Mouse (Mus musculus) embryo, embryonic 11.5 days (tissue): Measurements from ENCODE around the gene Epn3.
A peak's percentile ranks its signal among the peaks of the same experiment; 100 is the strongest.

Experiments used
- DNase-seq: peaks from one replicate; pipeline ENCODE4 v3.0.0-alpha.2; 2012; ENCODE audit warnings: low read depth, low spot score

Epn3 gene

DNA sequence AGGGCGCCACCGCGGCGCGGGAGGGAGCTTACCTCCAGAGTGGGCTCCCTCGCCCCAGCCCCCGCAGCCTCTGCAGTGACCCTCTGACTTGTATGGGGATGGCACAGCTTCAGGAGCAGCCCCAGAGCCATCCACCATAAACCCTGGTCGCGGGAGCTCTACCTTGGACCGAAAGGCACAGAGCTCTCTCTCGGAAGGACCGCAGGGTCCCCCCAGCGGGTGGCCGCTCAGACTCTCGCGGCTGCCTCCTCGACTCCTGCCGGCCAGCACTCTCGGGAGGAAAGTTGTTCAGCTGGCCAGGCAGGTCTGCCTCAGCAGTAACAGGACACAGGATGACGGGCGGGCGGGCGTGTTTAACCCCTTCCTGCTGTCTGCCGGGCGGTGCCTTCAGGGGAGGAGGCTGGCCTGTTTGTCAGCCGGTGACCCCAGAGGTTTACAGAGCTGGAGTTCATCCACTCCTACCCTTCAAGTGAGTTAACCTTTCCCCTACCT lies at the start of gene Epn3:
TSS of gene Epn3 (minus strand) at position 314 of the 492 bp plus-strand sequence.
- DNase-seq, result no peak

GRCm38 (mm10) chr11:94548888-94549690 lies 49.3 kb upstream of the Epn3 start, which contains the start of gene Rsad1:
Gene Rsad1 (minus strand): TSS chr11:94549255.
- DNase-seq, result peak; percentile 89

DNA sequence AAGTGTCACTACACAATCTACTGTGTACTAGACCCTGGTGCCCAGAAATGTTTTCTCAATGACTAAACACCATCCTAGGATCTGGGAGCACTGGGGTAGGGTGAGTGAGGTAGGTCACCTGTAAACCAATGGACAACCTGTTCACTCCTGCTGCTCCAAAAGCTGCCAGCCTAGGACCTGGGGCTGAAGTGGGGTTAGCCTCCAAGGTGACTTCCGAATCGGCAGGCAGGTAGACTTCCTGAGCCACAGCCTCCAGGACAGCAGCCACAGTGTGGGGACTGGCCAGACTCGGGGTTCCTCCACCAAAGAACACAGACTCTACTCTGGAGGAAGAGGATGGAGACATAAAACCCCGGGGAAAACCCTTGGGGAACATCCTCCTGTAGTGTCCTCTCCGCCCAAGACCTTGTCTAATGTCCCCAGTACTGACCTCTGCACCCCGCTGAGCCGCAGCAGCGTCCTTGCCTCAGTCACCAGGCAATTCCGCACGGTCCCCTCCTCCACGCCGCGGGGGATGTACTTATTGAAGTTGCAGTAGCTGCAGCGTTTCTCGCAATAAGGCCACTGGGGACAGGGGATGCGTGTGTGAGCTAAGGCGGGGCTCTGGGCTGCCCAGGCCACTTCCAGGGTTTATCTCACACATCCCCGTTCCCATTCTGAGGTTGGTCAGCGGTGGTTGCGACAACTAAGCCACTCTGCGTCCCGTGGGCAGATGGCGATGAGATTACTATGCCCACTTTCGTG lies 48.4 kb upstream of the Epn3 start:
- no peak for DNase-seq

DNA sequence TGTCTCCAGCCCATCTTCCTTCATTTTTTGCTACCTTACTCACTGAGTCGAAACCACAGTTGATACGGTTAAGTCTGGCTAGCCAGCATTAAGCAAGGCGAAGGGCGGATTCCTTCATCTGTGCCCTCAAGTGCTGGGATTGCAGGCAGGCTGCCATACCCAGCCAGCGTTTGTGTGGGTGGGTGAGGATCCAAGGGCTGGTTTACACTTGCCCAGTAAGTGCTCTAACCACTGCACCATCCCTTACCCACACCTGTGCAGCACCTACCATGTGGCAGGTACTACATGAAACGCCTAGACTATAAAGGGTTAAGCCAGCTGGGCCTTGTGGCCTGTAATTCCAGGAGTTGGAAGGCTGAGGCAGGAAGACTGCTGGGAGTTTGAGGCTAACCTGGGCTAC lies 47.5 kb upstream of the Epn3 start:
- no peak for DNase-seq

- DNase-seq, result no peak
Measured at GRCm38 (mm10) chr11:94546381-94546780, 46.6 kb upstream of the Epn3 start.

DNA sequence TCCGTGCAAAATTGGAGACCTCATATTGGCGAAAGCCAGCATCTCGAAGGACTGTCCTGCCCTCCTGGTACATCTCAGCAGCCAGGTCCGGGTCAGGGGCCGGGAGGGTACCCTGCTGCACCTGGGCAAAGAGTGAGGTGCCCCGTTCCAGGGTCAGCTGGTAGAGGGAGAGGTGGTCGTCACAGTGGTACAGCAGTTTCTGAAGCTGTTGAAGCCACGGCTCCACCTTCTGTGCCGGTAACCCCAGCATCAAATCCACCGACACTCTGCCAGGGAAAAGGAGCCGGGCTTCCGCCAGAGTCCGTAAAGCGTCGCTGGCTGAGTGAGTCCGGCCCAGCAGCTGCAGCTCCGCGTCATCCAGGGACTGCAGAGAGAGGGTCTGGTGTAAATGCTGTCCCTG lies 44.6 kb upstream of the Epn3 start:
- DNase-seq, result no peak

DNA sequence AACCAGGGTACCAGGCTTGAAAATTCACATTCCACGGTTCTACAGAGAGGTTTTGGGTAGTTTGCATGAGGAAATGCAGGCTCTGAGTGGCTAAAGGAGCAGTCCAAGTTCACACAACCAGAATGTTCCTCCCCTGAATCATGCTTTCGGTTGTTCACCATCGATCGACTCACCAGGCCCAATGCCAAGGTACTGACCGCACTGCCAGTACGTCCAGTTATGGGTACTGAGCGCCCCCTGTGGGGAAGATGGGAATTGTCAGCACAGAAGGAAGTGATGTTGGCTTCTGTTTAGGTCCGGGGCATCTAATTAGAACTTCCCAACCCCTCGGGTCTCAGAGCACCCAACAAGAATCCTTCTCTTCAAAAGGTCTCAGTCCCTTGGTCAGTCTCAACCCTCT lies 44.2 kb upstream of the Epn3 start:
- DNase-seq, result no peak

DNA sequence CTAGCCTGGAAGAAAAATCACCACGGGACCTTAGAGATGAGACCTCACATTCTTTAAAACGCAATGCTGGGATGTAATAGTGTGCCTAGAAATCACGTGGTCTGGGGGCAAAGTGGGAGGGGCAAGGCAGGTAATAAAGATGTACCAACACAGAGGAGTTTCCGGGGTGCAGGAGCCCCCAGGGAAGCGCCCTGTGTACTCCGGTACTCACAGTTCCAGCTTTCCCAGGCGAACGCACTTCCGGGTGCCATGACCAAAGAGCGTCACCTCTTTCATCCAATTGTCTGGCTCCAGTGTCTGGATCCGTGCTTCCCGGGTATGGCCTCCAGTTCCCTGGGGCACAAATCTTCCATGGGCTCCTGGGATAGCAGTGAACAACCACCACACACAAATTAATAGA lies 43.6 kb upstream of the Epn3 start:
- DNase-seq, result no peak

GRCm38 (mm10) chr11:94542400-94542799 lies 42.6 kb upstream of the Epn3 start:
- DNase-seq, result no peak

GRCm38 (mm10) chr11:94539761-94540160 lies 40.0 kb upstream of the Epn3 start:
- DNase-seq, result no peak

GRCm38 (mm10) chr11:94538733-94539292 lies 39.0 kb upstream of the Epn3 start:
- no peak for DNase-seq

DNA sequence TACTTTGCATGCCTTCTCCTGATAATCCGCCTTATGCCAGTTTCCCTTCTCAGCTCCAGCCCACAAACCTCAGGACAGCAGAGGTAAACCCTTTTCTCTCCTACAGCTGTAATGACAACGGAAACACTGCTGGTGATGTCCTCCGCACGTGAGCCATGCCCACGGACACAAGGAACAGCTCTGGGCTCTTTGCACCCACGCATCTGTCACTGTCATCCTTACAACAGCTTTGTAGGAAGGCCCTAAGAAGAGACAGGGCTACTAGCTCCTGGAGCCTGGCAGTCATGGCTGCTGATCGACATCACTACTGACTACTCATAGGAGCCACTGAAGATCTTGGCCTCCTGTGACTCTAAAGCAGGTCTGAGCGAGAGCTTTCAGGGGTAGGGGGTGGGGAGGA lies 33.4 kb upstream of the Epn3 start:
- no peak for DNase-seq

DNA sequence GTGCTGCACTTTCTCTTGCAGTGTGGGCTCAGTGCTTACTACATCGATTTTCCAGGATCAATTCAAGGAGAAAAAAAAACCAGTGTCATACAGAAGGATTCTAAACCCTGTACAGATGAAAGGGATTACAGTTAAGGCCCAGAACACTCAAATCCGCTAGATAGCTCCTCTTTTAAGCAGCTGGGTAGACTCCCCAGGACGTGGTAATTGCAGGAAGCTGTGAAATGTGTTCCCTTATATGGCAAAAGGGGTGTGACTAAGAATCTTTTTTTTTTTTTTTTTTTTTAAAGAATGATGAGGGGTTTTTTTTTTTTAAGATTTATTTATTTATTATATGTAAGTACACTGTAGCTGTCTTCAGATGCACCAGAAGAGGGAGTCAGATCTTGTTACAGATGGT lies 29.1 kb upstream of the Epn3 start:
- no peak for DNase-seq

GRCm38 (mm10) chr11:94526171-94526879 lies 26.6 kb upstream of the Epn3 start:
- DNase-seq, result no peak

DNA sequence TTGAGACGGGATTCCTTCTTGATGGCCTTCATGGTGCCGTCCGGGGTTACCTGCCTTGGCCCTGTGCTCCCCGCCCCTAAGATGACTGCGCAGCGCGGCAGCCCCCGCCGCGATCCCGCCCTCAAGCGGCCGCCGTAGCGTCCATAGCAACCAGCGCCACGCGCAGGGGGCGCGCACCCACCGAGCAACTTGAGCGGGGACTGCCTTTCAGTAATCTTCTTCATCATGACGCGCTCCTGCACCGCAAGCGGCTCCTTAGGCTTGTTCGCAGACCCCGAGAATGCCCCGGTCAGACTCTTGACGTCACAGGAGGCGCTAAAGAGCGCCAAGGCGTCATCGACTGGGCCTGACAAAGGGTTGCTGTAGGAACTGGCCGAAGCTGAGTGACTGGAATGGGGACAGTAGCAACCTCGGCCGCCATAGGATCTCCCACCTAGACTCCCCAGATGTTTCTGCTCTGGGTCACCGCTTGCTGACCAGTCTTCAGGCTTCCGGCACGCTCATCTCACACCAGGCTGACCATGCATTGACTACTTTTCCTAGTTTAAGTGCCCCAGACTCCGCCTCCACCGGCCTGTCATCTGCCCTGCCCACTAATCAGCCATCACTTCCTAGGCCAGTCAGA lies 21.6 kb upstream of the Epn3 start, which contains the start of gene Mycbpap:
TSS of gene Mycbpap (minus strand) at position 524 of the 625 bp plus-strand sequence.
- peak; percentile 67 for DNase-seq

DNA sequence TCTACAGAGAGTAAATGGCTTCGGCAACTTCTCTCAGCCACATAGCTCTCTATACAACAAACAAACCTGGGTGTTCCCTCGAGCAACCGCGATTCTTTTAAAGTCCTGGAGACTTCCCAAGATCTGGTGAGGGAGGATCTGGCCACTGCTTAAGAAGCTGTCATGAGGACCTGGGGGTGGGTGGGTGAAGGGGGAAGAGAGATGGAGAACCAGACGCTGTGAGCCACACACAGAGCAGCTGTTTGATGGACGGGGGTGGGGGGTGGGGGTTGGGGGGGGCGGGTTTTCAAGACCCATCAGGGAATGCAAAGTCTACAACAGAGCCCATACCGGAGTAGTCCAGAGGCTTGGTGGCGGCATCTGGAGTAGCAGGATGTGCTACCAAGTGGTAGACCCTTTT lies 13.7 kb upstream of the Epn3 start:
- DNase-seq, result no peak

DNA sequence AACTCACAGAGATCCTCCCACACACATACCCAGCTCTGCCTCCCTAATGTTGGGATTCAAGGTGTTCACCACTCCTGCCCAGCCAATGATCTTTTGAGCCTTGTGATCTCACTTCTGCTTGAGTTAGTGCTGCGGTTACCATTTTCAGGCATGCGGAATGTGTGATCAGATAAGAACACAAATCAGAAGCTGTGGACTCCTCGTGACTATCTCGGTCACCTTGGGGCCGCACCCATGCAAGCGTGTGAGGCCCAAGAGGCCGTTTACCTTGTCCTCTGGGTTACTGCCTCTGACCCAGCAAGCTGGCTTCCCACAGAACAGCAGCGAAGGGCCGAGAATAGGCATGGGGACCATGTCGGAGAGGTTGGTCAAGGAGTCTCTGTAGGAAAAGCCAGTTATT lies 9.2 kb upstream of the Epn3 start:
- DNase-seq, result no peak

- no peak for DNase-seq
Measured at GRCm38 (mm10) chr11:94501482-94501881, 1.7 kb upstream of the Epn3 start.

DNA sequence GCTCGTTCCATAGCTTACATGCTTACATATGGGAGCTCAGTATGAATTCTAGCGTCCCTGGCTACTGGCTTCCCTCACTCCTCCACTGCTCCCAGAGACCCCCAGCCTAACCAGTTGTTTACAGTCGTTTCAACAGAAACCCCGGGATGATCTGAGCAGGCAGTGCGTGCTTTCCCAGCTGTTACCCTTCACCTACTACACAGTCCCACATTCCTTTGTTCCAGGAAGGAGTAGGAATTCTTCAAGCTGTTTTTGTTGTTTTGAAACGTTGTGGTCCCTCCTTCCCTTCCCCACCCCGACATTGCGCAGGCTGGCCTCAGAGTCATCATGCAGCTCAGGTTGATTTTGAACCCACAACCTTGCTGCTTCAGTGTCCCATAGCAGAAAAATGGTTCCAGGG lies 588 bp upstream of the Epn3 start:
- DNase-seq, result no peak

DNA sequence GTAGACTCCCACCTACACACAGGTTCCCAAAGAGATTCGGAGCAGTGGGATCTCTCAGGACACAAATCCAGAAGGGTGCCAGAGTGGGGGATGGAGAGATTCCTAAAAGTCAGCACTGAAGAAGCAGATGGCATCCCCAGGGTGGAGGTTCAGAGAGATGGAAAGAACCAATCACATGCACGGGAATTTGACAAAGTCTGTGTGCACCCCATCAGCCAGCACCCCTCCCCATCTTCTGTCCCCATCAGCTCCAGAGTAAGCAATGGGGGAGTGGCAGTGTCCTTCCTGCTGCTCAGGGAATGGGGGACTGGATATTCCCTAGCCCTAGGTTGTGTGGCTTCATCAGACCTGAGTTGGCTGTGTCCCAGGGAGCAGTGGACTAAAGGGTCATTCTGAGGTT lies 739 bp downstream of the Epn3 start:
- DNase-seq, result no peak
